Mouse (Mus musculus) cerebellum, adult (tissue): ENCODE results near the gene Hspg2.

Experiments used
- ATAC-seq: cut with Nextera tagmentation; 2 replicates; pipeline ENCODE4 v1.9.2; 2017; ENCODE audit warnings: mild to moderate bottlenecking, moderate library complexity, mixed read lengths; ENCODE audit not compliant: insufficient number of reproducible peaks, low FRiP score, low TSS enrichment

Hspg2 gene

GRCm38 (mm10) chr4:137479757-137480156 lies 11.2 kb downstream of the Hspg2 start:
- no peak for ATAC-seq

- ATAC-seq: no peak
These were observed 11.8 kb downstream of the Hspg2 start for GRCm38 (mm10) chr4:137480191-137480992.

GRCm38 (mm10) chr4:137480993-137481340 lies 12.4 kb downstream of the Hspg2 start:
- ATAC-seq: no peak

GRCm38 (mm10) chr4:137481381-137482030 lies 12.9 kb downstream of the Hspg2 start:
- ATAC-seq: no peak

- ATAC-seq: no peak
These were observed 15.3 kb downstream of the Hspg2 start for GRCm38 (mm10) chr4:137483871-137484270.

- peak; percentile 83 for ATAC-seq
These were observed 16.0 kb downstream of the Hspg2 start for GRCm38 (mm10) chr4:137484586-137484985.

GRCm38 (mm10) chr4:137485258-137485960 lies 16.8 kb downstream of the Hspg2 start:
- ATAC-seq: no peak

- ATAC-seq: no peak
These were observed 17.8 kb downstream of the Hspg2 start for GRCm38 (mm10) chr4:137486081-137487014.

GRCm38 (mm10) chr4:137487286-137488000 lies 18.9 kb downstream of the Hspg2 start:
- no peak for ATAC-seq

GRCm38 (mm10) chr4:137488038-137488437 lies 19.5 kb downstream of the Hspg2 start:
- ATAC-seq: no peak

GRCm38 (mm10) chr4:137488571-137489303 lies 20.2 kb downstream of the Hspg2 start:
- no peak for ATAC-seq

GRCm38 (mm10) chr4:137489996-137490395 lies 21.4 kb downstream of the Hspg2 start:
- no peak for ATAC-seq

GRCm38 (mm10) chr4:137492563-137492962 lies 24.0 kb downstream of the Hspg2 start:
- no peak for ATAC-seq

- ATAC-seq: no peak
These were observed 24.6 kb downstream of the Hspg2 start for GRCm38 (mm10) chr4:137493187-137493586.

- no peak for ATAC-seq
These were observed 26.4 kb downstream of the Hspg2 start for GRCm38 (mm10) chr4:137494751-137495500.

- no peak for ATAC-seq
These were observed 27.0 kb downstream of the Hspg2 start for GRCm38 (mm10) chr4:137495501-137496100.

GRCm38 (mm10) chr4:137497367-137497766 lies 28.8 kb downstream of the Hspg2 start:
- ATAC-seq: no peak
